Mouse (Mus musculus): ENCODE measurements around the gene Zfpm1. TPM values are rescaled to one million over a fixed set of nuclear protein-coding genes. Genes with fewer than 3 reads are reported as not detected.

Gene Zfpm1
- polyA plus RNA-seq, 1 experiment from 2014 or later, result 1.2 TPM

DNA sequence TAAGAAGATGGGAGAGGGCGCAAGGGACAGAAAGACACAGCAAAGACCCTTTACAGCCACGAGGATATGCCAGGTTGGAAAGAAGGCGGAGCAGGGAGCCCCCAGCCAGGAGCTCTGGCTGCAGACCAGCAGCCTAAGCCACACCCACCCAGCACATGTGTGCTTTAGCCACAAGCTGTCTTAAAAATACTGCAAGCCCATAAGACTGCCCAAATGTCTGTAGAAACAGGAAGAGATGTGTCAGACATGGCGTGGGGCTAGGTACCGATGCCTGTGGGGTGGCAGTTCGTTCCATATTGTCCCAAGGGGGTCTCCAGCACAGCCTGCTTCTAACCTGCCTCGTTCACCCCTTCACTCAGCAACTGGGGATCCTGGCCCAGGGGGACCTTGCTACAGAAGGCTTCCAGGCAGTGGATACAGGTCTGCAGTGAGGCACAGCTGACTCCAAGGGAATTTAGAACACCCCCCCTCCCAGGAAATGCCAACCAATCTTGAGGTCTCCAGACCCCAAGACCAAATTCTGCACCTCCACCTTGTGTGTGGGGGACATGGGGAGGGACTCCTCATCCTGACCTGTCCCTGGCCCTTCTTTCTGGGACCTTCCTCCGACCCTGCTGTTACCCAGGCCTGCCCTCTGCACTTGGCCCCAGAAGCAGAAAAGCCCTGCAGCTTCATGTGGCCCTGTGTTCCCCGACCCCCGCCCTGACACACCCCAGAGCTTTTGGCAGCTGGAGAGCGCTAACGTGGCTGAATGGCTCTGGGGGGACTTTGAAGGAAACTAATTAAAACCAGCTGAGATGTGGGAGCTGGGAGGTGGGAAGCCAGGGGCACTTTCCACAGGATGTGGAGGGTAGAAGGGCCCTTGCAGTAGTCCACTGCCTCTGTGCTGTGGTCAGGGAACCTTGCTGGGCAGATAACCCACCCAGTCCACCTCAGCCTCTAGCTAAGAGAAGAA lies 35.4 kb upstream of the Zfpm1 start:
- H3K4me3 ChIP-seq (ENCODE audit: low read depth, low read length), result no peak overlapping the region
- no peak overlapping the region; the same call in 1 of the 2 replicates for H3K27ac ChIP-seq (ENCODE audit: low read depth, low read length)
- no peak overlapping the region for H3K4me2 ChIP-seq (ENCODE audit: low read depth, low read length)
- WGBS, result 47% methylated on average over 12 of the region's 12 CpGs
- H3K9ac ChIP-seq (replicated peaks; ENCODE audit: low read depth, low read length), result no peak overlapping the region
- no peaks in the 10 kb centered on the region for H3K36me3 ChIP-seq (ENCODE audit: control insufficient read depth, insufficient read depth, low read length)
- H3K4me1 ChIP-seq (ENCODE audit: control insufficient read depth, insufficient read depth, low read length), result 0 out of 2 replicates have a peak, but pooled peaks cover 4% of the 10 kb centered on the region
- no peaks in the 10 kb centered on the region for H3K9me3 ChIP-seq (ENCODE audit: control insufficient read depth, low read length)
- ATAC-seq (ENCODE audit: low read depth), result no peak
- H3K27me3 ChIP-seq (ENCODE audit: control insufficient read depth, insufficient read depth, low read length), result no peaks in the 10 kb centered on the region

DNA sequence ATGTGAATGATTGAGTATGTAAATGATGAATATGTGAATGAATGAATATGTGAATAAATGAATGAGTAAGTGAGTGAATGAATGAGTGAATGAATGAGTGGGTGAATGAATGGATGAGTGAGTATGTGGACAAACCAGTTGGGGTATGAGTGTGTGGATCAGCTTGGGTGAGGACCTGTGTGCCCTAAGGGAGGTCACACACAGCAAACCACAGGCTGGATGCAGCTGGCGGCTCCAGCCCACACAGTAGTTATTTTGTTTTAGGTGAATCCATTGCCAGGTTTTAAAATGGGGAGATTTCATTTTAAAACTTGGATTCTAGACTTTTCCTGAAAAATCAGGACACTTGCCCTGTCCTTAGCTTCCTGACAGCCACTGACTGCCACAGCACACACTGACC lies 30.2 kb upstream of the Zfpm1 start:
- H3K4me2 ChIP-seq (ENCODE audit: low read depth, low read length), result no peak overlapping the region
- no peak for ATAC-seq (ENCODE audit: low read depth)
- H3K4me1 ChIP-seq (ENCODE audit: control insufficient read depth, insufficient read depth, low read length), result 0 out of 2 replicates have a peak, but pooled peaks cover 3% of the 10 kb centered on the region
- no peak overlapping the region for H3K27ac ChIP-seq (ENCODE audit: low read depth, low read length)
- no peaks in the 10 kb centered on the region for H3K27me3 ChIP-seq (ENCODE audit: control insufficient read depth, insufficient read depth, low read length)
- H3K4me3 ChIP-seq (ENCODE audit: low read depth, low read length), result no peak overlapping the region
- no peak overlapping the region for H3K9ac ChIP-seq (replicated peaks; ENCODE audit: low read depth, low read length)
- no peaks in the 10 kb centered on the region for H3K36me3 ChIP-seq (ENCODE audit: control insufficient read depth, insufficient read depth, low read length)
- H3K9me3 ChIP-seq (ENCODE audit: control insufficient read depth, low read length), result no peaks in the 10 kb centered on the region
- WGBS, result 75% methylated on average over 1 of the region's 1 CpGs

DNA sequence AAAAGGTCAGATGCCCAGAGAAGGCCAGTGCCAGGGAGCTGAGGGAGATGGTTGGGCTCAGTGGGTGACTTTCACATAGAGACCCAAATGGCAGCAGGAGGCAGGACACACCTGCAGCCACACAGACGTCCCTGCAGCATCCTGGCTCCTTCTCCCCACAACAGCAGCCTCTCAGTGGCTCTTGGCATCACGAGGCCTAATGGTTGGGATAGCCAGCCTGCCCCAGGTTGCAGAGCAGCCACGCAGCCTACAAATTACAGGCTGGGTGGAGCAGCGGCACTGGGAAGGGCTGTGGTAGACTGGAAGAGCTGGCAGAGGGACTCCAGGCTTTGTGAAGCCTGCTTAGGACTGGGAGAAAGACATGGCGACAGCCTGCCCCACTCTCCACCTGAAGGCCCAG lies 29.6 kb upstream of the Zfpm1 start:
- Histone ChIP-seq H3K27me3 (ENCODE audit: control insufficient read depth, insufficient read depth, low read length) (no peaks in the 10 kb centered on the region), H3K4me2 (ENCODE audit: low read depth, low read length) (no peak overlapping the region), H3K4me3 (ENCODE audit: low read depth, low read length) (no peak overlapping the region), H3K9me3 (ENCODE audit: control insufficient read depth, low read length) (no peaks in the 10 kb centered on the region), H3K9ac (replicated peaks; ENCODE audit: low read depth, low read length) (no peak overlapping the region), H3K36me3 (ENCODE audit: control insufficient read depth, insufficient read depth, low read length) (no peaks in the 10 kb centered on the region), H3K27ac (ENCODE audit: low read depth, low read length) (no peak overlapping the region), H3K4me1 (ENCODE audit: control insufficient read depth, insufficient read depth, low read length) (no peaks in the 10 kb centered on the region)
- 60% methylated on average over 5 of the region's 5 CpGs for WGBS
- ATAC-seq (ENCODE audit: low read depth), result no peak

DNA sequence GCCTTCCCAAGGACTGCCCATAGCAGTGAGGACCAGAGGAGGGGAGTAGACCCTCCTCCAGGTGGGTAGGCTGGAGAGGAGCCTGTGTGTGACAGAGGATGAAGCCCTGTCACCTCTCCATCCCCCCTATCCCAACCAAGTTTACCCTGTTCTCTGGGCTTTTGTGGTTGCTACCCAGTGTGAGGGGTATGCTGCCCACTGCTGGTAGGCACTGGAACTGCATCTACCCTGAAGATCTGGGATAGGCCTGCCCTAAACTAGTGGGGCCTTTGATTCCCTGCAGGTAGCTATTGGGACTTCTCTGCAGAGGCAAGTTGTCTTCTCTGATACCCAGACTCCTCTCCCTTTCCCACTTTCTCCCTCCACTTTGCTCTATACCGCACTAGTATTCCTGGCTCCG lies 22.6 kb upstream of the Zfpm1 start:
- WGBS, result 73% methylated on average over 2 of the region's 2 CpGs
- H3K4me1 ChIP-seq (ENCODE audit: control insufficient read depth, insufficient read depth, low read length), result no peaks in the 10 kb centered on the region

DNA sequence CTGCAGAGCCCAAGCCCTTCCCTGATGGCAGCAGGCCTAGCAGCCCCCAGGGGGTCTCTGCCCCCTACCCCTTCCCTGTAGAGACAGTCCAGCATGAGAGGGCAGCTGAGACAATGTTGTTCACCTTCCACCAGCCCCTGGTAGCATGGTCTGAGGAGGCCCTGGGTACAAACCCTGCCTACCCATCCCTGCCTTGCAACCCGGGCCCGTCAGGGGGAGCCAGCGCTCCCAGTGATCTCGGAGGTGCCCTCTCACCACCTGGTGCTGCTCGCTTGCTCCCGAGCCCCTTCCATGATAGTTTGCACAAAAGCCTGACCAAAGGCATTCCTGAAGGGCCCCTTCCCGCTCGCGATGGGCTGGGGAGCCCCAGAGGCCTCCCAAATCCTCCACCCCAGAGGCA lies 21.2 kb upstream of the Zfpm1 start:
- no peak for ATAC-seq (ENCODE audit: low read depth)
- Histone ChIP-seq H3K4me2 (ENCODE audit: low read depth, low read length) (no peak overlapping the region), H3K27me3 (ENCODE audit: control insufficient read depth, insufficient read depth, low read length) (no peaks in the 10 kb centered on the region), H3K4me1 (ENCODE audit: control insufficient read depth, insufficient read depth, low read length) (no peaks in the 10 kb centered on the region), H3K9me3 (ENCODE audit: control insufficient read depth, low read length) (no peaks in the 10 kb centered on the region), H3K36me3 (ENCODE audit: control insufficient read depth, insufficient read depth, low read length) (no peaks in the 10 kb centered on the region), H3K9ac (replicated peaks; ENCODE audit: low read depth, low read length) (no peak overlapping the region), H3K27ac (ENCODE audit: low read depth, low read length) (no peak overlapping the region), H3K4me3 (ENCODE audit: low read depth, low read length) (no peak overlapping the region)
- WGBS, result 58% methylated on average over 9 of the region's 9 CpGs

More for the DNA sequence above, 22.6 kb upstream of the Zfpm1 start:
- Histone ChIP-seq H3K36me3 (ENCODE audit: control insufficient read depth, insufficient read depth, low read length) (no peaks in the 10 kb centered on the region), H3K9me3 (ENCODE audit: control insufficient read depth, low read length) (no peaks in the 10 kb centered on the region), H3K27me3 (ENCODE audit: control insufficient read depth, insufficient read depth, low read length) (no peaks in the 10 kb centered on the region), H3K9ac (replicated peaks; ENCODE audit: low read depth, low read length) (no peak overlapping the region), H3K4me2 (ENCODE audit: low read depth, low read length) (no peak overlapping the region), H3K27ac (ENCODE audit: low read depth, low read length) (no peak overlapping the region), H3K4me3 (ENCODE audit: low read depth, low read length) (no peak overlapping the region)
- ATAC-seq (ENCODE audit: low read depth), result no peak

DNA sequence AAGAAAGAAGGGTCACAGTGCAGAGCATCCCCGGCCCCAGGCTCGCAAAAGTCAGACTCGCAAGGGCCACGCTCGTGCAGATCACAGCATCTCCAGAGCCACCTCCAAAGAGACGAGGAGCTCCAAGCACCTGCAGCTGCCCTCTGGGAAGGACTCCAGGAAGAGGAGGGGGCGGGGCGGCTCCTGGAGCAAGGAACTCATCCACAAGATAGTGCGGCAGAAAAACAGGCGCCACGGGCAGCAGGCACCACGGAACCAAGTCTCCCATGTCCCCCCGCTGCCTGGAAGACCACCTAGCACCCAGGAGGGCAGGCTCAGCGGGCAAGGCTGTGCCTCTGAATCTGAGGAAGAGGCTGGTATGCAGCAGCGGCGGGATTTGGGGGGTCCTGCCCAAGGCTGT lies 19.1 kb upstream of the Zfpm1 start:
- Histone ChIP-seq H3K27ac (ENCODE audit: low read depth, low read length) (no peak overlapping the region), H3K27me3 (ENCODE audit: control insufficient read depth, insufficient read depth, low read length) (no peaks in the 10 kb centered on the region), H3K9me3 (ENCODE audit: control insufficient read depth, low read length) (no peaks in the 10 kb centered on the region), H3K4me1 (ENCODE audit: control insufficient read depth, insufficient read depth, low read length) (no peaks in the 10 kb centered on the region), H3K9ac (replicated peaks; ENCODE audit: low read depth, low read length) (no peak overlapping the region), H3K4me2 (ENCODE audit: low read depth, low read length) (no peak overlapping the region), H3K4me3 (ENCODE audit: low read depth, low read length) (no peak overlapping the region), H3K36me3 (ENCODE audit: control insufficient read depth, insufficient read depth, low read length) (no peaks in the 10 kb centered on the region)
- WGBS, result 74% methylated on average over 16 of the region's 16 CpGs
- no peak for ATAC-seq (ENCODE audit: low read depth)

DNA sequence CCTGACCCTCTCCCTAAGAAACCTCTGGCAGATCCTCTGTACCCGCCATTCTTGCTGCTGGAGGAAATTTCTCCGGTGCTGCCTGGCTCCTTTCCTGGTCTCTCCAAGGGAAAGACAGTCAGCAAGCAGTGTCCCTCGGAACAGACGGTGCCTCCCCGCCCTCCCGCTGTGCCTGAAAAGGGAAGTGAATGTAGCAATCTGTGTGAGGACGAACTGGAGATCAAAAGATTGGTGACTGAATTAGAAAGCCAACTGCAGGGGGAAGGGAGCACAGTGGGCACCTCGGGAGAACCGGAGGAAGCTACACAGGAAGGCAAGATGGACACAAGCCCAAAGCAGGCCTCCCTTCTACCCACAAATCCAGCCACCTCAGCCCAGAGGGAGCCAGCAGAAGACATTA lies 17.7 kb upstream of the Zfpm1 start:
- H3K4me1 ChIP-seq (ENCODE audit: control insufficient read depth, insufficient read depth, low read length), result 0 out of 2 replicates have a peak, but pooled peaks cover 3% of the 10 kb centered on the region
- H3K27me3 ChIP-seq (ENCODE audit: control insufficient read depth, insufficient read depth, low read length), result no peaks in the 10 kb centered on the region
- H3K9ac ChIP-seq (replicated peaks; ENCODE audit: low read depth, low read length), result no peak overlapping the region
- WGBS, result 26% methylated on average over 9 of the region's 9 CpGs
- H3K4me3 ChIP-seq (ENCODE audit: low read depth, low read length), result no peak overlapping the region
- H3K27ac ChIP-seq (ENCODE audit: low read depth, low read length), result no peak overlapping the region
- no peak for ATAC-seq (ENCODE audit: low read depth)
- H3K9me3 ChIP-seq (ENCODE audit: control insufficient read depth, low read length), result no peaks in the 10 kb centered on the region
- no peaks in the 10 kb centered on the region for H3K36me3 ChIP-seq (ENCODE audit: control insufficient read depth, insufficient read depth, low read length)
- no peak overlapping the region for H3K4me2 ChIP-seq (ENCODE audit: low read depth, low read length)

DNA sequence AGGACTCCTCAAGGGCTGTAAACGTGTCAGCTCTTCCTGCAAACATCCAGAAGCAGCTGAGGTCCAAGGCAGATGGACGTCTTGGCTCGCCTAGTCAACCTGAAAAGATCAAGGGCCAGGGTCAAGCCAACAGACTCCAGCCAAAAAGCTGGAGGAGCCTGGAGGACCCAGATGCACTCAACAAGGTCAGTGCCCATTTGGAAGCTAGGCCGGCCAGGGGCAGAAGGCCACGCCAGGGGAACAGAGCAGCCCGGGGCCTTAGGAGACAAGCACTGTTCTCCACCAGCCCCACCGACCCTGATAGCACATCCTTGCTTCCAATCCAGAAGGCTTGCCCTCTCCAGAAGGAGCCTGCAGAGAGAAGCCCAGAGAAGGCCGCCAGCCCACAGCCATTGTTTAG lies 16.4 kb upstream of the Zfpm1 start:
- Histone ChIP-seq H3K36me3 (ENCODE audit: control insufficient read depth, insufficient read depth, low read length) (no peaks in the 10 kb centered on the region), H3K4me3 (ENCODE audit: low read depth, low read length) (no peak overlapping the region), H3K27ac (ENCODE audit: low read depth, low read length) (no peak overlapping the region), H3K4me2 (ENCODE audit: low read depth, low read length) (no peak overlapping the region), H3K9ac (replicated peaks; ENCODE audit: low read depth, low read length) (no peak overlapping the region), H3K4me1 (ENCODE audit: control insufficient read depth, insufficient read depth, low read length) (0 out of 2 replicates have a peak, but pooled peaks cover 3% of the 10 kb centered on the region), H3K27me3 (ENCODE audit: control insufficient read depth, insufficient read depth, low read length) (no peaks in the 10 kb centered on the region), H3K9me3 (ENCODE audit: control insufficient read depth, low read length) (no peaks in the 10 kb centered on the region)
- WGBS, result 85% methylated on average over 8 of the region's 8 CpGs
- no peak for ATAC-seq (ENCODE audit: low read depth)

DNA sequence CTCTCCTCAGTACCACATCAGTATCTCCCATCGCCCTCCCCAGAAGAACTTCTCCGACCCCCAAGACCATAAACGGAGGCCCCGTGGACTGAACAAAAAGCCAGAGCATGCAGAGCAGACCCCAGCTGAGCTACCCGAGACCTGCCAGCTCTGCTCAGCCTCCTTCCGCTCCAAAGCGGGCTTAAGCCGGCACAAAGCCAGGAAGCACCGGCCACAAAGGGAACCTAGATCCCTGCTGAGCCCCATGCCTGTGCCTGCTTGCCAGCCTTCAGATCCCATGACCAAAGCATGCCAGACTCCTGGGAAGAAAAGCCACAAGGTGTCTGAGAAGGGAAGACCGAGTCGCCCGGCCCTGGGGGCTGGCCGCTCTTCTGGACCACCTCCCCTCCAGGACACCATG lies 15.1 kb upstream of the Zfpm1 start:
- 47% methylated on average over 13 of the region's 13 CpGs for WGBS

More for the DNA sequence above, 15.1 kb upstream of the Zfpm1 start:
- no peak overlapping the region for H3K4me2 ChIP-seq (ENCODE audit: low read depth, low read length)
- no peak overlapping the region for H3K4me3 ChIP-seq (ENCODE audit: low read depth, low read length)
- no peak overlapping the region for H3K27ac ChIP-seq (ENCODE audit: low read depth, low read length)
- H3K9ac ChIP-seq (replicated peaks; ENCODE audit: low read depth, low read length), result no peak overlapping the region
- H3K27me3 ChIP-seq (ENCODE audit: control insufficient read depth, insufficient read depth, low read length), result no peaks in the 10 kb centered on the region
- no peak for ATAC-seq (ENCODE audit: low read depth)
- H3K36me3 ChIP-seq (ENCODE audit: control insufficient read depth, insufficient read depth, low read length), result no peaks in the 10 kb centered on the region
- no peaks in the 10 kb centered on the region for H3K9me3 ChIP-seq (ENCODE audit: control insufficient read depth, low read length)
- H3K4me1 ChIP-seq (ENCODE audit: control insufficient read depth, insufficient read depth, low read length), result 0 out of 2 replicates have a peak, but pooled peaks cover 3% of the 10 kb centered on the region

All from neural tube, embryonic 14.5 days (tissue).